Mouse (Mus musculus): ENCODE measurements at regions not wholly inside any gene's neighbourhood (a gene's known extent, or its start where the extent isn't known, plus 50 kb on each side); places are given as distances from the start of the nearest gene placed in this dataset.

DNA sequence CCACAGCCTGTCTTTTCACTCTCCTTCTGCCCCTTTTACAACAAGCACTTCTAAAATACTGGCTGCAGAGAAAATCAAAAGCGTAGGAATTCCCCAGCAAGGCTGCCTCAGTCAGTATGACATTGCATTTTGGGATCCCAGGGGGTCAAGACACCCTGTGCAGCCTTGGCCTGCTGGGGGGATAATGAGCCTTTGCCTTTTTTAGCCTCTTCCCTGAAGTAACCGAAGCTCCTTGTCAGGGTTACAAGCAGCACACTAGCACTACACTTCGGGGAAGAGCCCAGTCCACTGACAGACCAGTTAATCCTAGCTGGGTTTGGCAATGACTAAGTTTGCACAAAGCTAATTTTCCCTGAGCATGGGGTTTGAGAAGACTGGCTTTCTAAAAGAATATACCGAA lies 207.7 kb upstream of the 1700056E22Rik start:
- Histone ChIP-seq H3K36me3 (ENCODE audit: control insufficient read depth, insufficient read depth, low read length) (no peaks in the 10 kb centered on the region), H3K4me3 (ENCODE audit: control insufficient read depth, low read depth, low read length) (no peak overlapping the region), H3K27me3 (ENCODE audit: control insufficient read depth, insufficient read depth, low read length) (no peaks in the 10 kb centered on the region), H3K4me1 (ENCODE audit: control insufficient read depth, insufficient read depth, low read length) (no peaks in the 10 kb centered on the region), H3K27ac (ENCODE audit: control insufficient read depth, insufficient read depth, low read depth, low read length) (no peak overlapping the region)
- TF ChIP-seq CTCF (IDR thresholded peaks at IDR 0.05; ENCODE audit: control insufficient read depth, insufficient read depth, insufficient replicate concordance, low read depth, low read length) (no peak), POLR2A (IDR thresholded peaks at IDR 0.05; ENCODE audit: control insufficient read depth, low read depth, low read length) (no peak)

DNA sequence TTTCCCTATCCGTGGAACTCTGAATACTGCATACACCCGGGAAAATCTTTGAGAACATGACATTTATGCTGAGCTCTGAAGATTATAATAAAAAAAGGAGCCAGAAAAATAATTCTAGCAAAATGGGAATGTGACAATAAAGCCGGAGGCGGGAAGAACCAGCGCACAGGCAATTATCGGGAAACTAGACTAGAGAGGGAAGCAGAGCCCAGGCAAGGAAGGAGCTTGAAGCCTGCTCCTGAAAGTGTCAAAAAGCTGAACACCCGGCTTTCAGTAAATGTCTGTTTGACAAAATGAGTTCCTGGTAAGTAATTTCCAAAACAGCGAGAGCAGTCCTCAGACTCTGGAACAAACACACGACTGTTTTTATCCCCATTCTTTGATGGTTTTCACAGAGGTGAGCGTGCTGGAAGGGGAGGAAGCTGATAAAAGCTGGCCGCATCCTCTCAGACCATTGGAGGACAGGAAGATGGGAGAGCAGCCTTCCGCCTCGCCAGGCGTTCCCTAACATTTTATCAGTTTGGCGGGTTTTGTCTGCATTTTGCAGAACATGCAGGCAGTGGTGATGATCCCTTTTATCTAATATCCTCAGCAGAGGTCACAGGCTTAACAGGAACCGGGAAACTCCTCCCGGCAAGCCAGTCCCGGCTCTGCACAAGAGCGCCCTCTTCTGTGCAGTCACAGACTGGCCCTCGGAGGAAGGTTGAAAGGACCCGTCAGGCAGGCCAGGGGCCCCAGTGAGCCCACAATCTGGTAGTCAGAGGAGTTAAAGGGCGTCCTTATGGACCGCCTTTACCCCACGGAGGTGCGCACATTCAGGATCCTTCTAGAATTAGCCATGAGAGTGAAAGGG lies 201.3 kb upstream of the 1700056E22Rik start:
- TF ChIP-seq CTCF (IDR thresholded peaks at IDR 0.05; ENCODE audit: control insufficient read depth, insufficient read depth, insufficient replicate concordance, low read depth, low read length), result peak; percentile 78
- no peak for TF ChIP-seq POLR2A (IDR thresholded peaks at IDR 0.05; ENCODE audit: control insufficient read depth, low read depth, low read length)
- Histone ChIP-seq H3K27ac (ENCODE audit: control insufficient read depth, insufficient read depth, low read depth, low read length) (no peak overlapping the region), H3K27me3 (ENCODE audit: control insufficient read depth, insufficient read depth, low read length) (no peaks in the 10 kb centered on the region), H3K4me3 (ENCODE audit: control insufficient read depth, low read depth, low read length) (peak overlapping the region; percentile 54), H3K36me3 (ENCODE audit: control insufficient read depth, insufficient read depth, low read length) (no peaks in the 10 kb centered on the region), H3K4me1 (ENCODE audit: control insufficient read depth, insufficient read depth, low read length) (peaks cover 3% of the 10 kb centered on the region; the same call in 1 of the 2 replicates)

DNA sequence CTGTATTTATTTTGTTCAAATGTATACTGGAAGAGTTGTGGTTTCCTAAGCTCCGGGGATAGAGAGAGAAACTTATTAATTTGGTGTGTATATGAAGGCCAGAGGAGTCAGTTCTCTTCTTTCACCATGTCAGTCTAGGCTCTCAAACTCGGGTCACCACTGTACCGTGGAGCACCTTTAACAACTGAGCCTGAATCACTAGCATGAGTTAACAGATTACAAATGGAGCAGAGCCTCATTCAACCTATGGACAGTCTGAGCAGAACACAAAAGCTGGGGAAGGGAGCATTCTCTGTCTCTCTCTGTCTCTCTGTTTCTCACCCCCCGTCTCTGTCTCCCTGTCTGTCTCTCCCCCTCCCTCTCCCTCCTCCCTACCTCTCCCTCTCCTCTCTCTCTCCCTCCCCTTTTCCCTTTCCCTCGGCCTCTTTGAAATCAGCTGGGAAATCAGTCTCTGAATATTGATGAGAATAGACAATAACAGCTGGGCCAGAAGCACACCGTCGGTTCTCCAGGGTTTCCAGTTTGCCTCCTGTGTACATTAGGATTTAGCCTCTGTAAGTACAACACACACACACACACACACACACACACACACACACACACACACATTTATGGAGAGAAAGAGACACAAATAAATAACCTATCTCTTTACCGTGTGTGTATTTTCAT lies 200.4 kb upstream of the 1700056E22Rik start:
- H3K36me3 ChIP-seq (ENCODE audit: control insufficient read depth, insufficient read depth, low read length), result no peaks in the 10 kb centered on the region
- H3K4me1 ChIP-seq (ENCODE audit: control insufficient read depth, insufficient read depth, low read length), result peaks cover 3% of the 10 kb centered on the region; the same call in 1 of the 2 replicates
- no peaks in the 10 kb centered on the region for H3K27me3 ChIP-seq (ENCODE audit: control insufficient read depth, insufficient read depth, low read length)
- no peak overlapping the region for H3K27ac ChIP-seq (ENCODE audit: control insufficient read depth, insufficient read depth, low read depth, low read length)
- TF ChIP-seq POLR2A (IDR thresholded peaks at IDR 0.05; ENCODE audit: control insufficient read depth, low read depth, low read length) (no peak), CTCF (IDR thresholded peaks at IDR 0.05; ENCODE audit: control insufficient read depth, insufficient read depth, insufficient replicate concordance, low read depth, low read length) (no peak)
- no peak overlapping the region for H3K4me3 ChIP-seq (ENCODE audit: control insufficient read depth, low read depth, low read length)

GRCm38 (mm10) chr1:184233741-184234255 lies 199.7 kb upstream of the 1700056E22Rik start:
- Histone ChIP-seq H3K4me1 (ENCODE audit: control insufficient read depth, insufficient read depth, low read length) (peaks cover 3% of the 10 kb centered on the region; the same call in 1 of the 2 replicates), H3K27me3 (ENCODE audit: control insufficient read depth, insufficient read depth, low read length) (no peaks in the 10 kb centered on the region), H3K36me3 (ENCODE audit: control insufficient read depth, insufficient read depth, low read length) (no peaks in the 10 kb centered on the region), H3K4me3 (ENCODE audit: control insufficient read depth, low read depth, low read length) (no peak overlapping the region), H3K27ac (ENCODE audit: control insufficient read depth, insufficient read depth, low read depth, low read length) (no peak overlapping the region)
- TF ChIP-seq POLR2A (IDR thresholded peaks at IDR 0.05; ENCODE audit: control insufficient read depth, low read depth, low read length) (no peak), CTCF (IDR thresholded peaks at IDR 0.05; ENCODE audit: control insufficient read depth, insufficient read depth, insufficient replicate concordance, low read depth, low read length) (no peak)

DNA sequence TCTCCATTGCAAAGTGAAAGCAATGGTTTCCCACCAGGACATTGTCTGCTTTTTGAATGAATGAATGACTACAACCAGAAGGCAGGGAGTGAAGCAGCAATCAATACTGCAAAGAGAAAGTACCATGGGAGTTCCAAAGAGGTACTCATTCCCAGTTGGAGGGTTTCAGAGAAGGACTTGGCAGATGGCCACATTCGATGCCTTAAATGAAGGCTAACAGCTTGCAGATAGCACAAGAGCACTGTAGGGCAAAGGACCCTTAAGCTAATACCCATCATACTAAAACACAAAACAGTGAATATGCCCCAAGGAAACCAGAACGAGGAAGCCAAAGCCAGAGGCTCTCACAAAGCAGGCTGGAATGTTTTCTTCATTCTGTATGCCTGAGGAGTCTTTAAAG lies 188.2 kb upstream of the 1700056E22Rik start:
- Histone ChIP-seq H3K27me3 (ENCODE audit: control insufficient read depth, insufficient read depth, low read length) (no peaks in the 10 kb centered on the region), H3K4me3 (ENCODE audit: control insufficient read depth, low read depth, low read length) (no peak overlapping the region), H3K27ac (ENCODE audit: control insufficient read depth, insufficient read depth, low read depth, low read length) (no peak overlapping the region), H3K4me1 (ENCODE audit: control insufficient read depth, insufficient read depth, low read length) (no peaks in the 10 kb centered on the region), H3K36me3 (ENCODE audit: control insufficient read depth, insufficient read depth, low read length) (no peaks in the 10 kb centered on the region)
- TF ChIP-seq CTCF (IDR thresholded peaks at IDR 0.05; ENCODE audit: control insufficient read depth, insufficient read depth, insufficient replicate concordance, low read depth, low read length), result no peak
- no peak for TF ChIP-seq POLR2A (IDR thresholded peaks at IDR 0.05; ENCODE audit: control insufficient read depth, low read depth, low read length)

DNA sequence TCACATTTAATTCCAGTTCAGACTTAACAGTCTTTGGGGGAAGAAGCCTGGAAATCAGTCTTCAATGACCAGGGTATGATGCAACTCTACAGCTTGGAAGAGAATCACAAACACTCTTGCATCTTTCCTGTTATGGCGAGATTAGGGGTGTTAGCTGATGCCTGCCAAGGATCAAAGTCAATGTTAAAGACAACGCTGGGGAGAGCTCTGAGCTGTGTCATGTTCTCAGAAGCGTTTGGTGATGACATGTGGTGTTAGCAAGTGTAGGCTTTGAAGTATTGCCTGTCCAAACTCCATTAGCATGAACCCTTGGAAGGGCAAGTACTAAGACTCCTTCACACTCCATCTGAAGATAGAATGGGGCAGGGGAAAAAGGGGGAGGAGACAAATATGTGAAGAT lies 187.7 kb upstream of the 1700056E22Rik start:
- H3K27ac ChIP-seq (ENCODE audit: control insufficient read depth, insufficient read depth, low read depth, low read length), result no peak overlapping the region
- no peak overlapping the region for H3K4me3 ChIP-seq (ENCODE audit: control insufficient read depth, low read depth, low read length)
- H3K4me1 ChIP-seq (ENCODE audit: control insufficient read depth, insufficient read depth, low read length), result no peaks in the 10 kb centered on the region
- H3K27me3 ChIP-seq (ENCODE audit: control insufficient read depth, insufficient read depth, low read length), result no peaks in the 10 kb centered on the region
- no peaks in the 10 kb centered on the region for H3K36me3 ChIP-seq (ENCODE audit: control insufficient read depth, insufficient read depth, low read length)
- TF ChIP-seq CTCF (IDR thresholded peaks at IDR 0.05; ENCODE audit: control insufficient read depth, insufficient read depth, insufficient replicate concordance, low read depth, low read length) (no peak), POLR2A (IDR thresholded peaks at IDR 0.05; ENCODE audit: control insufficient read depth, low read depth, low read length) (no peak)

DNA sequence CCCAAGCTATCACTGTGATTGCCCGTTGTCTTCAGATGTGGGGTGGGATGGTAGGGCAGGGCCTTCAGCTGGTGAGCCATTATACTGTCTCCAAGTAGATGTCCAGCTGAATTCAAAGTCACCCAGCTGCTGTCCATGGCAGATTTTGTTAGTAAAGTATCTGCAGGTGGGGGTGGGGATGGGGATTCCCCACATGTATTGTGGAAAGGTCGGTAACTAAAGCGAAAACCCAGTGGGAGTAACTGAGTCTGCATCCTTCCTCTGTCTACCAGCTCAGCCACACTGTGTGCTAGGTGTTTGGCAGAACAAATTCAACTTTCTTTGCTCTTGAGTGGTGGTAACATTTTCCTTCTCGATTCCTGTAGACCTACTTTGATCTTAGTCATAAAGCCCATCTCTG lies 163.2 kb upstream of the 1700056E22Rik start:
- Histone ChIP-seq H3K4me1 (ENCODE audit: control insufficient read depth, insufficient read depth, low read length) (no peaks in the 10 kb centered on the region), H3K27ac (ENCODE audit: control insufficient read depth, insufficient read depth, low read depth, low read length) (no peak overlapping the region)

More for the DNA sequence above, 163.2 kb upstream of the 1700056E22Rik start:
- no peak overlapping the region for H3K4me3 ChIP-seq (ENCODE audit: control insufficient read depth, low read depth, low read length)
- TF ChIP-seq POLR2A (IDR thresholded peaks at IDR 0.05; ENCODE audit: control insufficient read depth, low read depth, low read length) (no peak), CTCF (IDR thresholded peaks at IDR 0.05; ENCODE audit: control insufficient read depth, insufficient read depth, insufficient replicate concordance, low read depth, low read length) (no peak)
- no peaks in the 10 kb centered on the region for H3K36me3 ChIP-seq (ENCODE audit: control insufficient read depth, insufficient read depth, low read length)
- no peaks in the 10 kb centered on the region for H3K27me3 ChIP-seq (ENCODE audit: control insufficient read depth, insufficient read depth, low read length)
